Mouse (Mus musculus): ENCODE measurements at regions not wholly inside any gene's neighbourhood (a gene's known extent, or its start where the extent isn't known, plus 50 kb on each side); places are given as distances from the start of the nearest gene placed in this dataset.

DNA sequence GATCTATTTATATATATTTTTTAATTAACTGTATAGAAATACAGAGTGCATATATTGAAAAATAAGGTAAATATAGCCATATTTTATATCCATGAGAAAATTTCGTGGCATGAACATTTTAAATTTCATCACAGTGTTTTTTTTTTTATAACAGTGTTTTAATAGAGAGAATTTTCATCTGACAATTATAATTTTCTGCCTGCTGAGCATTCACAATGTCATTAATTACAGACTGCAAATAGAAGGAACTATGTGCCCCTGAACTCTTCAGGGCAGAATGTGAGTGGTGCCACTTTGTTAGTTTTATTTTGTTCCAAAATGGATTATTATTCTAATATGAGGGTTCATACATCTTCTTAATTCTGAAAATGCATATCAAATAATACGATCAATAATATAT lies 358.3 kb upstream of the C030005K15Rik start:
- Histone ChIP-seq H3K27me3 (ENCODE audit: control insufficient read depth, insufficient read depth, low read length) (no peaks in the 10 kb centered on the region), H3K27ac (ENCODE audit: control insufficient read depth, insufficient read depth, low read length) (no peak overlapping the region), H3K4me1 (replicated peaks; ENCODE audit: control insufficient read depth, insufficient read depth, low read length) (no peaks in the 10 kb centered on the region), H3K36me3 (ENCODE audit: control insufficient read depth, insufficient read depth, low read length) (no peaks in the 10 kb centered on the region), H3K4me3 (ENCODE audit: control insufficient read depth, insufficient read depth, low read length) (no peak overlapping the region)
- 63% methylated on average over 2 of the region's 2 CpGs for WGBS
- TF ChIP-seq POLR2A (IDR thresholded peaks at IDR 0.05; ENCODE audit: control insufficient read depth, extremely low read depth, insufficient read depth, low read length, poor library complexity) (no peak), CTCF (IDR thresholded peaks at IDR 0.05; ENCODE audit: borderline replicate concordance, control insufficient read depth, extremely low read depth, insufficient read depth, low read length, poor library complexity) (no peak)
- DNase-seq: no peak

DNA sequence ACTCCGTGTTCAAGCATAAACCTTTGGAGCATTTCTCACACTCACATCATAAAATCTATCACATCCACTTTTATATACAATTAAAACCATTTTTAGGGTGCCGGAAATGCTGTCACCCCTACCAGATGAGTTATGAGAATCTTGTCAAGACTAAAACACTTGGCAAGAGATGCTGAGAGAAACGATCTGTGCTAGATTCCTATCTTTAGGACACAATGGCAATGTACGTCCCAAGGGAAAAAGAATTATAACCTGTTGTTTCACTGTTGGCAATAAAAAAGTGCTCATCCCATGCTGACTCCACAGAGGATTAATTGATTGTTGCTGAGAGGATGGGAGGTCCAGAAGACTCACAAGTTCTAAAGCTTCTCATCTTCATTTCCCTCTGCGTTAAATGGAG lies 389.7 kb upstream of the C030005K15Rik start:
- no peak for DNase-seq
- H3K36me3 ChIP-seq (ENCODE audit: control insufficient read depth, insufficient read depth, low read length): no peaks in the 10 kb centered on the region
- 90% methylated on average over 5 of the region's 5 CpGs for WGBS
- TF ChIP-seq CTCF (IDR thresholded peaks at IDR 0.05; ENCODE audit: borderline replicate concordance, control insufficient read depth, extremely low read depth, insufficient read depth, low read length, poor library complexity): no peak
- H3K4me3 ChIP-seq (ENCODE audit: control insufficient read depth, insufficient read depth, low read length): no peak overlapping the region
- H3K4me1 ChIP-seq (replicated peaks; ENCODE audit: control insufficient read depth, insufficient read depth, low read length): no peaks in the 10 kb centered on the region
- no peak overlapping the region for H3K27ac ChIP-seq (ENCODE audit: control insufficient read depth, insufficient read depth, low read length)
- H3K27me3 ChIP-seq (ENCODE audit: control insufficient read depth, insufficient read depth, low read length): no peaks in the 10 kb centered on the region

DNA sequence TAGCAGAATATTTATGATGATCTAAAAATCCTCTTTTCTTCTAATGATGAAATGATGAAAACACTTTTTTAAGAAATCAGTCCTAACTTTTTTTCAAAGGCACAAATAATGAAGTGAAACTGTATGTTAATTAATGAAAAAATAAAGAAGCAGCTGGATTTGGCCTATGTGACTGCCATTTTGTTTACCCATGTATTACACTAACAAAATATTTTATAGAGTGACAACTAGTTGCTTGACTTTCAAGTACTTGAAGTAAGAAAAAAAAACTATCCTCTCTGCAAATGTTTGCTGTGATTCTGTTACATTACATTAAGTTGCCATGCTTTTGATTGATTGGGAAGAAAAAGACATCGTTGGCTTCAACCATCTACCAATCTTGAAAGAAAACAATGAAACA lies 399.2 kb upstream of the C030005K15Rik start:
- Histone ChIP-seq H3K36me3 (ENCODE audit: control insufficient read depth, insufficient read depth, low read length) (no peaks in the 10 kb centered on the region), H3K4me1 (replicated peaks; ENCODE audit: control insufficient read depth, insufficient read depth, low read length) (no peaks in the 10 kb centered on the region), H3K27me3 (ENCODE audit: control insufficient read depth, insufficient read depth, low read length) (no peaks in the 10 kb centered on the region), H3K27ac (ENCODE audit: control insufficient read depth, insufficient read depth, low read length) (no peak overlapping the region), H3K4me3 (ENCODE audit: control insufficient read depth, insufficient read depth, low read length) (no peak overlapping the region)
- DNase-seq: no peak
- TF ChIP-seq CTCF (IDR thresholded peaks at IDR 0.05; ENCODE audit: borderline replicate concordance, control insufficient read depth, extremely low read depth, insufficient read depth, low read length, poor library complexity): no peak
- TF ChIP-seq POLR2A (IDR thresholded peaks at IDR 0.05; ENCODE audit: control insufficient read depth, extremely low read depth, insufficient read depth, low read length, poor library complexity): no peak
- 87% methylated on average over 1 of the region's 1 CpGs for WGBS

DNA sequence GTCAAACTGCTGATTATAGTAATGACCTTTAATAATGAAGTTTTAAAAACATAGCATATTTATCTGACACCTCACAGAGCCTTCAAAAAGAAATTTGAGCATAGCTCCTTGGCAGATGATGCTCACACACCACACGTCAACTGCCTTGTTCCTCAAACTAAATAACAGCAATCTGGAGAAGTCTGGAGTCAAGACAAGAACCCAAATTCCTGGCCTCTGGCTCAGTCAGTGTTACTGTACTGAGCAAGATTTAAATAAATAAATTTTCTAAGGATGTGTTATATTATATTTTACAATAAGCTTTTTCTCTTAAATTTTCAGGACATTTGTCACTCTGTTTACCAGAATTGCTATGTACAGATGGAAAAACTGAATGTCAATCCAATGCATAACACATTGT lies 408.5 kb upstream of the C030005K15Rik start:
- H3K36me3 ChIP-seq (ENCODE audit: control insufficient read depth, insufficient read depth, low read length): no peaks in the 10 kb centered on the region
- no peak for DNase-seq
- WGBS: 85% methylated on average over 1 of the region's 1 CpGs
- H3K27me3 ChIP-seq (ENCODE audit: control insufficient read depth, insufficient read depth, low read length): no peaks in the 10 kb centered on the region
- TF ChIP-seq POLR2A (IDR thresholded peaks at IDR 0.05; ENCODE audit: control insufficient read depth, extremely low read depth, insufficient read depth, low read length, poor library complexity) (no peak), CTCF (IDR thresholded peaks at IDR 0.05; ENCODE audit: borderline replicate concordance, control insufficient read depth, extremely low read depth, insufficient read depth, low read length, poor library complexity) (no peak)
- no peaks in the 10 kb centered on the region for H3K4me1 ChIP-seq (replicated peaks; ENCODE audit: control insufficient read depth, insufficient read depth, low read length)
- H3K27ac ChIP-seq (ENCODE audit: control insufficient read depth, insufficient read depth, low read length): no peak overlapping the region
- no peak overlapping the region for H3K4me3 ChIP-seq (ENCODE audit: control insufficient read depth, insufficient read depth, low read length)

DNA sequence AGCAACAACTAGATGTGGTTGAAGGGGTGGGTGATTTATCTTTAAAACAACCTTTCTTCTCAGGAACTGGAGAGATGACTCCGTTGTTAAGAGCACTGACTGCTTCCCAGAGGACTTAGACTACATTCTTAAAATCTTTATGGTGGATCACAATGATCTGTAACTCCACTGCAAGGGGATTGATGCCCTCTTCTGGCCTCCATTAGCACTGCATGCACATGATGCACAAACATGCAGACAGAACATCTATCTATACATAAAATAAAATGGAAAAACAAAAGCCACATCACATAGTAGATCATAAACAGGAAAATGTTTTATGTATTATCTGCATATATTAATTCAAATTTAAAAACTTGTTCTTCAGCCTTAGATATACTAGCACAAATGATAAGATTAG lies 419.2 kb upstream of the C030005K15Rik start:
- no peak for DNase-seq
- TF ChIP-seq POLR2A (IDR thresholded peaks at IDR 0.05; ENCODE audit: control insufficient read depth, extremely low read depth, insufficient read depth, low read length, poor library complexity) (no peak), CTCF (IDR thresholded peaks at IDR 0.05; ENCODE audit: borderline replicate concordance, control insufficient read depth, extremely low read depth, insufficient read depth, low read length, poor library complexity) (no peak)
- H3K4me3 ChIP-seq (ENCODE audit: control insufficient read depth, insufficient read depth, low read length): no peak overlapping the region
- H3K36me3 ChIP-seq (ENCODE audit: control insufficient read depth, insufficient read depth, low read length): no peaks in the 10 kb centered on the region
- H3K27me3 ChIP-seq (ENCODE audit: control insufficient read depth, insufficient read depth, low read length): no peaks in the 10 kb centered on the region
- 66% methylated on average over 1 of the region's 1 CpGs for WGBS
- H3K27ac ChIP-seq (ENCODE audit: control insufficient read depth, insufficient read depth, low read length): no peak overlapping the region
- H3K4me1 ChIP-seq (replicated peaks; ENCODE audit: control insufficient read depth, insufficient read depth, low read length): no peaks in the 10 kb centered on the region

DNA sequence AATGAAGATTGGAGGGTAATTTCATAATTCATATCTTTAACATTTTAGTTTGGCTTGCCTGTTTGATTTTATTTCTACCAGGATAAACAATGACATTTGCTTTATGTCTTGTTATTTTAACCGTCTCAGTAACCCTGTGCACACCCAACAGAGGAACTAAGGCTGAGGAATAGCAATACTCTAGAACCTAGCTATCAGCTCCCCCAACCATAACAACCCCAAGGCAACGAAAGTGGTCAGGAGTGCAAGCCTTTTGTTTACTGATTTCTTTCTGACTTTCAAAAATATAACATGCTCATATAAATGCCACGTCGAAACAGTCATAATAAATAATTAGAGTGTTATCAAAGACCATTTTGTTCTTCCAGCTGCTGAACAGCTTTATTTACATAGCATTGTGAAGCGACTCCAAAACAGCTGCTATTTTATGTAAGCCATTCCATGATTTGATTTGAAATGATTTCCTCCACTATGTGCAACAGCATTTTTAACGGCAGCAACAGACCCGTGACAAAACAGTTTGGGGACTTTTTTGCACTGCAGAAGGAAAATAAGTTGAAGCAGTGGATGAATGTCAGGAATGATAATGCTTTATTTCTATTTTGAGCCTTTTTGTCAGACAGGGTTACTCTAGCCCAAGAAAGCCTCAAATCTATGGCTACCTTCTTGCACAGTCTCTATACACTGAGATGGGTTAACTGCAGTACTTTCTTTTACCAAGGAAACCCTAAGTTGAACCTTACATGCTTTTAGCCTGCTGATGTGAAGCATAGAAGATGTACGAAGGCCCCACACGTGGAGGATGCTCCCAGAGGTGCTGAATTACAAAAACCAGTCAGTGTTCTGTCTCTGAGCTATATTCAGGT lies 420.7 kb upstream of the C030005K15Rik start:
- no peak for DNase-seq
- Histone ChIP-seq H3K27me3 (ENCODE audit: control insufficient read depth, insufficient read depth, low read length) (no peaks in the 10 kb centered on the region), H3K27ac (ENCODE audit: control insufficient read depth, insufficient read depth, low read length) (no peak overlapping the region), H3K4me3 (ENCODE audit: control insufficient read depth, insufficient read depth, low read length) (no peak overlapping the region), H3K36me3 (ENCODE audit: control insufficient read depth, insufficient read depth, low read length) (no peaks in the 10 kb centered on the region), H3K4me1 (replicated peaks; ENCODE audit: control insufficient read depth, insufficient read depth, low read length) (no peaks in the 10 kb centered on the region)
- 86% methylated on average over 9 of the region's 9 CpGs for WGBS
- no peak for TF ChIP-seq POLR2A (IDR thresholded peaks at IDR 0.05; ENCODE audit: control insufficient read depth, extremely low read depth, insufficient read depth, low read length, poor library complexity)
- TF ChIP-seq CTCF (IDR thresholded peaks at IDR 0.05; ENCODE audit: borderline replicate concordance, control insufficient read depth, extremely low read depth, insufficient read depth, low read length, poor library complexity): no peak

DNA sequence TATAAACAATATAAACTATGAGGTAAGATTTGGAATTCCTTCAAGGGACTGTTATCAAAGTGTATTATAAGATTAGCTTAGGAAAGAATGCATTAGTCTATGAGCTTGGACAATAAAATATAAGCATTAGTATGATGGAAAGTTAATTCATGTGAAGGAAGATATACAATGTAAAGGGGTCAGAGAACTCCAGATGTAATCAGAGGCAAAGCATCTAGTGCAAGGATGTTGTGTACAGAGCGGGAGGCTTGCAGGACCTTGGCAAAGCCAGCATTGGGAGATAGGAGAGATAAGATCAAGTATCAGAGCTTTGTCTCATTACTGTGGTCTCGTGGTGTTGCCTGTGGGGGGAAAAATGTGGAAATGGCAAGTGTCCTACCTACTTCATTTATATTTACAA lies 429.4 kb upstream of the C030005K15Rik start:
- TF ChIP-seq POLR2A (IDR thresholded peaks at IDR 0.05; ENCODE audit: control insufficient read depth, extremely low read depth, insufficient read depth, low read length, poor library complexity) (no peak), CTCF (IDR thresholded peaks at IDR 0.05; ENCODE audit: borderline replicate concordance, control insufficient read depth, extremely low read depth, insufficient read depth, low read length, poor library complexity) (no peak)
- DNase-seq: no peak
- Histone ChIP-seq H3K4me3 (ENCODE audit: control insufficient read depth, insufficient read depth, low read length) (no peak overlapping the region), H3K27me3 (ENCODE audit: control insufficient read depth, insufficient read depth, low read length) (no peaks in the 10 kb centered on the region), H3K36me3 (ENCODE audit: control insufficient read depth, insufficient read depth, low read length) (no peaks in the 10 kb centered on the region), H3K4me1 (replicated peaks; ENCODE audit: control insufficient read depth, insufficient read depth, low read length) (no peaks in the 10 kb centered on the region), H3K27ac (ENCODE audit: control insufficient read depth, insufficient read depth, low read length) (no peak overlapping the region)
- 58% methylated on average over 2 of the region's 2 CpGs for WGBS
